Mouse (Mus musculus) skeletal muscle tissue, postnatal 0 days (tissue): ENCODE results near the gene Ccdc162. TPM values are rescaled to one million over a fixed set of nuclear protein-coding genes. Genes with fewer than 3 reads are reported as not detected.

Source experiments
- microRNA-seq, 2 experiments: library from miRNA; unstranded; fragments of <30 nt; microRNA quantifications; one replicate each; pipeline ENCODE4; 2016
- polyA plus RNA-seq: library from polyadenylated mRNA; unstranded; fragments of >200 nt; fragmentation: Nextera tagmentation; extraction: Ambion mirVana; gene quantifications from 2 replicates; pipeline ENCODE4 v1.2.1, GENCODE M21; 2015

Ccdc162 gene
- polyA plus RNA-seq: 3.4 and 4.9 TPM in 2 replicates

DNA sequence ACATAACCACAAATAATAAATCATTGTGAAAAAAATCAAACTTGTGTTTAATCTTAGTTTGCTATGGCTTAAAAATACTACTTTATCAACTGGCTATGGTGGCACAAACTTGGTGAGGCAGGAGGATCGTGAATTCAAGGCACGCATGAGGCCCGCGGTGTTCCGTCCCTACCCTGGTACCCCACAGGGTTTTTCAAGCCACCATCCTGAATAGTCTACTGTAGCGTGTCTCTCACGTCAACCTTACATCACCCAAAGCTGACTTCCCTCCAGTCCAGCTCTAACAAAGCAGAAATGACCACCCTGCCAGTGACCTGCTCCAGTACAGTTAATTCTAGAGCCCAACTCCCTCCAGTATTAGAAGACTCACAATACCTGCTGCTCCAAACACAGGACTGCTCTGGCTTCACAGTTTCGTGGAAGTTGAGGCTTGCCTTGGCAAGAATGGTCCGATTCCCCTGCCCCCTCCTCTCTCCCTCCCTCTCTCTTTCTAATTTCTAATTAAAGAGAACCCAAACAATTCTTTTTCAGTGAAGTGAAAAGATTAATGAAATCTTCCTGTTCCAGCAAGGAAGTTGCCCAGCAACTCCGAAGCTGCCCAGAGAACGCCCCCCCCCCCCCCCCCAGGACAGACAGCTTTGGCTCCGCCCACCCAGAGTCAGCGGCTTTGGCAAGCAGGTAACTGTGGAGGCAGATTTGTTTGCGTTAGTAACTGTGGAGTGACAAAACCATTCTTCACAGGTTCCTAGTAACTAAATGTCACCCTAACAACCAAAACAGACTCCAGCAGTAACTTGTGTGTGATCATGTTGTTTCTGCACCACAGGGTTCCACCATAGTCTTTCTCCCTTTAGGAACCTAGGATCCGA, at the start of gene Ccdc162:
Gene Ccdc162 (minus strand): TSS at position 606 of the 869 bp plus-strand sequence.

DNA sequence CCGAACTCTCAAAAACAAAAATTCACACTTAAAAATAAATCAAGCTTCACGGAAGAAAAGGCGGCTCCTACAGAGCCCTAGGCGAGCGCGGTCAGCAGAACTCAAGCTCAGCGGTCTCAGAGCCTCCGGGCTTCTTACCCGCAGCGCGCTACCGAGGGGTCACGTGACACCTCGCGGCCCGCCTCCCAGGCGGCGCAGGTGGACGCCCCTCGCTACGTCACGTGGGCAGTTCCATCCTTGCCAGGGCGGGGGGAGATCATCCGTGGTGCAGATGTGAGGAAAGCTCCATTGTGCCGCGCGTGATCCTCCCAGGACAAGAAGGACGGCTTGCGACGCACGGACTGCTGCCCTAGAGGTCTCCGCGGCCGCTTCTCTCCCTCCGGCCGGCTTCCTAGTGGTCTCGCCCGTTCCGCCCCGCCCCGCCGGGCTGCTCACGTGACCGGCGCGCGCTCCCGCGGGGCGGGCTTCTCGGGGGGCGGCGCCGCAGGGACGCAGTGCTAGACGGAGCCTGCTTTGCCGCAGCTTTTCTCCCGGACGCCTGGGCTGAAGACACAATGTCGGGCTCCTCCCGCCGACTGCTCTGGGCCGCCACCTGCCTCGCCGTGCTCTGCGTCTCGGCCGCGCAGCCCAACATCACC, 197.3 kb downstream of the Ccdc162 start, which contains the start of gene Cd164:
Gene Cd164 (plus strand): TSS at position 434 of the 638 bp plus-strand sequence.

DNA sequence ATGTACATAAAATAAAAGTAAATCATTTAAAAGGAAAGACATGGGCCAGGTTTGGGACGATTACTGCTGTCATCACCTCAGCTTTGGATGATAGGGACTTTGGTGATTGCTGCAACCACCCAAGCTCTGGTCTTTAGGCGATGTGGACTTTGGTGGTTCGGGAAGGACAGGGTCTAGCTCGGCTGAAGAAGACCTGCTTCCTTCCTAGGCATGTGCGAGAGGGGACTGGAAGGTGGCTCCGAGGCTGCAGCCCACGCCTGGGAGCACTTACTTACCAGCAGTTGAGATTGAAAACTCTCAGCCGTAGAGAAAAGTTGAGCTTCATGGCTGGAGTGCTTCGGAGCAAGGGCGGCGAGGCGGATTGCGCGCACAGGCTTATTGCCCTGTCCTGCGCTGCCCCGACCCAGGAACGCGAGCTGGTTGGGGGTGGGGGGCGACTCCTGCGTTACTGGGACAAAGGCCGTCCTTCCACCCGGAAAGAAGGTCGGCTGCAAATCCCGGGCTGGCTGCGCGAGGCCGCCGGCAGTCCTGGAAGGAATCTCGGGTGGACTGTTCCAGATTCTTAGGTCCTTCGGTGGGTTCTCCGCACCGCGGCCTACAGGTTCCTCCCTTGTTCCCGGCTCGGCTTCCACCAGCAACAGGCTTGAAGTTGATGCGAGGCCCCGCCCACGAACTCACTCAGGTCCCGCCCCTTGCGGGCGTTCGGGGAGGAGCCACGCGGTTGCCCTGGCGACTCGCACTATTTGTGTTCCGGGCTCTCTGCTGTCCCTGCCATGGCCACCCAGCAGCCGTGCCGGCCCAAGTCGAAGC, 226.5 kb downstream of the Ccdc162 start, which contains the start of the genes Smpd2 and Ppil6:
Gene Smpd2 (minus strand): TSS at position 662 of the 810 bp plus-strand sequence.
Gene Ppil6 (plus strand): TSS at position 732 of the 810 bp plus-strand sequence.

Small RNA genes within 50 kb of the gene (microRNA-seq; reads per million reads assigned to microRNA genes)
- 0 reads per million in 2 experiments for gene Mir3473b

Other genes starting within 250 kb of the Ccdc162 start
- gene Mical1, start 240.3 kb downstream of the Ccdc162 start, polyA plus RNA-seq: 14.9 and 16.0 TPM in 2 replicates
- gene Smpd2, start 226.3 kb downstream of the Ccdc162 start, polyA plus RNA-seq: 25.6 and 27.6 TPM in 2 replicates
- 0.37 and 0.63 TPM in 2 replicates for gene Ppil6, start 226.2 kb downstream of the Ccdc162 start, polyA plus RNA-seq
- 170 and 184 TPM in 2 replicates for gene Cd164, start 197.2 kb downstream of the Ccdc162 start, polyA plus RNA-seq
- 5.8 and 6.9 TPM in 2 replicates for gene Cep57l1, start 93.2 kb upstream of the Ccdc162 start, polyA plus RNA-seq
- gene Sesn1, start 93.3 kb upstream of the Ccdc162 start, polyA plus RNA-seq: 58.2 and 69.8 TPM in 2 replicates